Mouse (Mus musculus) G1E (cell line): ENCODE results near the gene Slain1.

Experiments
- CTCF ChIP-seq: IDR thresholded peaks from 2 replicates; pipeline ENCODE4 v1.5.1; 2012; ENCODE audit warnings: low read depth, low read length, inconsistent platforms, mixed read lengths
- GATA1 ChIP-seq: IDR thresholded peaks from 2 replicates; pipeline ENCODE4 v1.6.1; 2012; ENCODE audit warnings: borderline replicate concordance, low read length, inconsistent platforms, mixed read lengths
- GATA2 ChIP-seq: IDR thresholded peaks from 2 replicates; pipeline ENCODE4 v1.6.1; 2012; ENCODE audit warnings: low read depth, low read length, inconsistent platforms, borderline replicate concordance
- TAL1 ChIP-seq: conservative IDR thresholded peaks from 2 replicates; pipeline ENCODE4 v1.6.1; 2012; ENCODE audit warnings: low read depth, low read length, inconsistent platforms, mixed read lengths

DNA sequence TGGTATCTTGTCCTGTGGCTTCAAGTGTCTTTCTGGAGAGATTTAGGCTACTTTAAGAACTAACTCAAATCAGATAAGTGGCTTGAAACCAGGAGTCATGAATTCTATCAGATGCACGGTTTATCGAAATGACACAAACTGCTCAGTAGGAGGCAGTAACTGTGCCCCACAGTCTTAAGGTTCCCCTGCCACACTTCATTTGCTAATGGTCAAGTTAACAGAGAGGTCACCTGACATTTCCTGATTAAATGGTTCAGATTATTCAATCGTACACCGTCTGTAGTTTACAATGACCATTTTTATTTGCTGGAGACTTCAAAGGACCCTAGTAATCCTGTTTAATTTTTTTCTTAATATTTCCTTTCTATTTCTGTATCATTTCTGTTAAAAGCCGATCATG lies 68.4 kb downstream of the Slain1 start:
- no peak for TF ChIP-seq GATA1
- TF ChIP-seq CTCF = no peak
- no peak for TF ChIP-seq GATA2
- no peak for TF ChIP-seq TAL1
